Mouse (Mus musculus) induced T-regulatory cell, adult 2 months (primary cell): ENCODE measurements around the gene Frem1.

ENCODE experiments used
- DNase-seq: peaks from one replicate; pipeline ENCODE4 v3.0.0-alpha.2; 2012; ENCODE audit warnings: low read depth

Frem1 gene

GRCm38 (mm10) chr4:82930079-82930478 is 122.1 kb downstream of the Frem1 start:
- no peak for DNase-seq

GRCm38 (mm10) chr4:82921962-82922361 is 130.2 kb downstream of the Frem1 start:
- DNase-seq = no peak

- DNase-seq = no peak
These were observed 133.5 kb downstream of the Frem1 start for GRCm38 (mm10) chr4:82918625-82919024.

DNA sequence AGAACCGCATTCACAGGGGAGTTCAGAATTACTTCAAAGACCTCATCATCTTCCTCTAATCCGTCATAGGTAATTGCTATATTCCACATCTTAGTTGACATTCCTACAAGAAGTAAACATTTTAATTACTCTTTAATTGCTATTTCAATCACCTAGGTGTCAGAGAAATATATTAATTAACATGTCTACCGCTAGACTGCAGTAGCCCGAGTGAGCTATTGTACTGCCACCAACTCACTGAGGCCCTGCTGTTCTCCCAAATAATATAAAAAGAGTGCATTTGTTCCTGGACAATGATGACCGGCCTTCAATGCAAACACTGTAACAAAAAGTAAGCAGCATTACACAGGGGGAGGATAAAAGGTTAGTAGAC is 135.5 kb downstream of the Frem1 start:
- no peak for DNase-seq

GRCm38 (mm10) chr4:82916003-82916677 is 136.0 kb downstream of the Frem1 start:
- no peak for DNase-seq

DNA sequence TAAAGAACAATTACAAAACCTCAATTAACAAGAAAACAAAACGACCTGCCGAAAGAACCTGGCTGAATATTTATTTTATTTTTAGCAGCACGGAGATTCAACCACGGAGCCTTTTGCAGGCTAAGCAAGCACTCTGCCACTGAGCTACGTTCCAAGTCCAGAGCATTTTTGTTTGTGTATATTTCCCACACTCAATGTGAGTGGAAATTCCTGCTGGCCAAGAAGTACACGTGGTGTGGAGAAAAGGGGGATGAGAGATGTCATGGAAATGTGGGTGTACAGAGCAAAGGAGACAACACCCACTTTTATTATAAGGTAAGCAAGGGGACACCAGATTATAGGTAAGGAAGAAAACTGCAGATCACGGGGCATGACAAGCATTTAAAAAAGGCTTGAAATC is 136.6 kb downstream of the Frem1 start:
- no peak for DNase-seq

GRCm38 (mm10) chr4:82914601-82915143 is 137.5 kb downstream of the Frem1 start:
- DNase-seq = no peak

DNA sequence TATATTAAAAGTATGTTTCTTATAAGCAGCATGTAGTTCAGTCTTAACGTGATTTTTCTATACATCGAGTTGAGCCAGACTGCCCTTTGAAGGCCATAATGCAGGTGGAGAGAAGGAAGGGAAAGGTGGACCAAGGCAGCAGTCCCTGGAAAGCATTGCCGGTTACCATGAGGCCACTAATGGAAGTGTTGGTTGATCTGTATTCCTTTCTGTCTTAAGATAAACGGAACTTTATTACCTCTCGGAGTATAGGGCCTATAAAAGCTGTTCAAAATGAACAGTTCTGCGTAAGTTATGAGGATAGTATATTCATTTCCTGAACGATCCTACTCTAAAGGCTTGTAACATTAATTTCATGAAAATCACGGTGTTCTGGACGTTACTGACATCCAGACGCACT is 156.9 kb downstream of the Frem1 start:
- DNase-seq = no peak

DNA sequence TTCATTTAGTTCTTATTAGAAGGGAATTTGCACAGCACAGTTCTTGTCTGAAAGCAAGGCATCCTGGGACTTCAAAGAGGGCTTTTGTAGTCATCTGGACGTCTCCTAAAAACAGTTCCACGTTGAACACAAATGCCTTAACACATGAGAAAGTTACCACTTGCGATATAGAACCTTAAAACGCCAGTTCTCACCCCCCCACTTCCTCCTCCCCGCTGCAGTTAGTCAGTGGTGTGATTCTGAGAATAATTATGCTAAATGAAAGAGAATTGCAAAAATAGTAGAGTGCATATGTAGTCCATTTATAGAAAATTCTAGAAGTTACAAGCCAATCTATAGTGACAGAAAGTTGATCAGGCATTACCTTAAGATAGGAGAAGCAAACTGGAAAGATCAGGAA is 159.9 kb downstream of the Frem1 start:
- no peak for DNase-seq

DNA sequence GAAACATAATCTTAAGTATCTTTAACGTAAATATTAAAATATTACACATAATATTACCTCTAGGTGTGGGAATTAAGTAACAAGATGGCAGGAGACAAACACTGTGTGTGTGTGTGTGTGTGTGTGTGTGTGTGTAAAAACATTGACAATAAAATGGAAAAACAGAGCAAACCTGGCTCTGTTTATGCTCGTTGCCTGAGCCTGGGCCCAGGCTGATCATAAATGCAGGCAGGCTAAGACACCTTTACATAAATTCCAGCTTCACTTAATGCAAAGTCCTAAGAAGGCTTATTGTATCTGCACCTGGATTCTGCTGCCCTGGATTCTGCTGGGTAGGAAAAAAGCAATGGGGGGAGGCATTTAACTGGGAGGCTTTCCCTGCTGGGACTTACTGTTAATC is 160.6 kb downstream of the Frem1 start:
- DNase-seq = no peak

DNA sequence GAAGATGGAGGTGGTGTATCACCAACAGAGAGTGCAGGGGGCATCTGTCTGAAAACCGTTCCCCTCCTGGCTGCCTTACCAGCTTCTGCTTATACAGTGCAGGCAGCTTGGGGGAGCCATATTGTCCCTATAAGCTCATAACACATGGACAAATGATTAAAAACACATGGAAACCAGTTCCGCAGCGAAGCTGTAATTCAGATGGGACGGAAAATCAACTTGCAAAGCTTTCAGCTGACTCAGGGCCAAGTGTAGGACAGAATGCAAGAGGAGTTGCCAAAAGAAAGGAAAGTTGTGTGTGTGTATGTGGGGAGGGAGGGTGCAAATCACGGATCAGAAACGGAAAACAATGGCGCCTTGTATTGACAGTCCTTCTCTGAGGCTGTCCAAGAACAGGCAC is 161.1 kb downstream of the Frem1 start:
- no peak for DNase-seq

- no peak for DNase-seq
These were observed 161.6 kb downstream of the Frem1 start for GRCm38 (mm10) chr4:82890585-82890984.

GRCm38 (mm10) chr4:82886148-82886547 is 166.0 kb downstream of the Frem1 start:
- no peak for DNase-seq

DNA sequence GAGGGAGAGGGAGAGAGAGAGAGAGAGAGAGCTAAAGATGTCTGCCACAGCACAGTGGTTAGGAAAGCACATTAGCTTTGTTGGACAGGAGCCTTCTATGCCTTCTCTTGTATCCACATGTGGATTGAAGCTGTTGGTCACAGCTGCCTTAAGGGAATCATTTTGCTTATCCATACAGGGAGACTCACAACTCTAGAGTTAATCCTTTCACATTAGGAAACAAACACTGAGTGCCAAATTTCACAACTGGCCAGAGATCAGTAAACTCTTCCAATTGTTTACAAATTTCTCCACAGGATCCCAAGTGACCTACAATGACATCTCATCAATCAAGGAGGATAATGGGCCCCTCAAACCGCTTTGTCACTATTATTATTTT is 166.6 kb downstream of the Frem1 start:
- DNase-seq = no peak

- no peak for DNase-seq
These were observed 167.3 kb downstream of the Frem1 start, which contains the start of gene Cer1 for GRCm38 (mm10) chr4:82884636-82885534. Gene Cer1, minus strand, starts transcription at chr4:82885148.

- peak; percentile 6 for DNase-seq
These were observed 169.6 kb downstream of the Frem1 start for GRCm38 (mm10) chr4:82882500-82882899.

DNA sequence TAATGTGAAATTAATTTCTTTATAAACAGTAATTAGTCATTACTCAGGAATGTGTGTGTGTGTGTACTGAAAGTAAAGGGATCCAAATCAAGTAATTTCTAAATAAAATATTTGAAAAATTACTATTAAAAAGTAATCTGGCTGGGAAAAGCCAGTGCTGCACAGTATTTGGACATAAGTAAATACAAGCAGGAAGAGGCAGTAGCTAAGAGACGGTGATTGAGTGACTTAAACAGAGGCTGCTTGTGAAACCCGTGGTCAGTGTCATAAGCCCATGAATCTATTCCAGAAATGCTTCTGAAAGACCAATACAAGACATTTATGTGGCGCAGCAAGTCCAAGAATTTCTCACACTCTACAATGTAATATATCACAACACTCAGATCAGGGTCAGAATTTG is 170.8 kb downstream of the Frem1 start:
- DNase-seq = no peak

- DNase-seq = no peak
These were observed 171.9 kb downstream of the Frem1 start for GRCm38 (mm10) chr4:82880243-82880642.

DNA sequence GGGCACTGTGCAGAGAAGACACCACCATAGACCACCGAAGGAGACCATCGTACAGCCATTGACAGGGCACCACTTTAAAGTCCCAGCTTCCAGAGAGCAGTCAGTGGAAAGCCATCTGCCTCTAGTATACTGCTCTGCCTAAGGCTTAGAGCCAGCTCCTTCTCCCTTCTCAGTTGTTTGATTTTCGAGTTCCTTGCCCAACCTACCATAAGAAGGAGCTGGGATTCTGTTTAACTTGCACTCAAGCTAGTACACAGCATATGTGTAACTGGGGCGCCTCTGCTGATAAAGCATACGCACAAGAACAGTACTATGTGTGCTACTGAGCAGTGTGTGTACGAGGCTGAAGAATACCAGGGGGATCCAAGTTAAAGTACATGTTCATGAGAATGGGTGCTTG is 173.0 kb downstream of the Frem1 start:
- no peak for DNase-seq

DNA sequence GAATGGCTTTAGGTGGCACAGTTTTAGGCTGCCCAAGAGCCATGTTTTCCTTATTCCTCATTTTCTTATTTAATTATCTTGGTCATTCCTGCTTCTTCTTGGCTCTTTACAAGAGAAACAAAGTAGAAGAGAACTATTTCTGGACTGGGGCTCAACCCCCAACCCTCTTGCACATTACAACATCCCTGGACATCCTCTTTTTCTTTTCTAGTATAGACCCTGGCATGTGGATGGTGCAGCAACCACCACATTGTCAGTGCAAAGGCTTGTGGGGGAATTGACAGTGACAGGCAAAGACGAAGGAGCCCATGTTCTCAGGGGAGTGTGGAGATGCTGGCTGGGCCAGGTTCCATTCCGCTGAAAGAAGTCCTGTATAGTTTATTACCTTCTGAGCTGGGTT is 175.5 kb downstream of the Frem1 start:
- no peak for DNase-seq

GRCm38 (mm10) chr4:82875532-82875931 is 176.6 kb downstream of the Frem1 start:
- no peak for DNase-seq

DNA sequence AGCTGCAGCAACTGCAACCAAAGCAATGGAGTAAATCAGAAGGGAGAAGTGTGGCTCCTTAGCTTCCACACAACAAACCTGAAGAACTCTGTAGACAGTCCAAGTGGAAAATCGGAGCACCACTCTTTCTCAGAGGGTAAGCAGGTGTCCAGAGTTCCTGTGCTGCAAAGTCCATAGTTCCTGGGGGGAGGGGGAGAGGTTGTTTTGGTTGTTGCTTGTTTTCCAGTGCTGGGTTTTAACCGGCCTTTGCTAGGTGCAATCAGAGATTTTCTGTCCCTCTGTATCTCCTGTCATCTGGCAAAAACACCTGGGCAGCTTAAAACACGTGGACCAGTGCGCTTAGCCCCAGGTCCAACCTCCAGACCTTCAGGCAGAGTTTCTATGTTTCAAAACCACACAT is 177.3 kb downstream of the Frem1 start:
- no peak for DNase-seq

DNA sequence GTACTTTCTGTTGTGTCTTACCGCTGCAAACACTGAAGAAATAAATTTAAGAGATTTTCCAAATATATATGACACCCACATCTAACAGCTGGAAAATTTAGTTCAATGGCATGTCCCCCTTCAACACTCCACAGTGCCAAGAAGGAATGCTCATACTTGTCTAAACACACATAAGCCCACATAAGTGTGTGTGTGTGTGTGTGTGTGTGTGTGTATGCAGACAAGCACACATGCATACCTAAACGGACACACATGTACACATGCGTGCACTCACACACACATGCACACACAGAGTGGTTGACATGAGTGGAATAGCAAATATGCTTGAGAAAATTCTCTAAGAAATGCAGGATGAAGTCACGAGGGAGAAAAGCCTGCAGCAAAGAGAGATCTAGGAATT is 179.6 kb downstream of the Frem1 start:
- no peak for DNase-seq
